Mouse (Mus musculus) olfactory bulb, adult 2 months (tissue): Measurements from ENCODE around the gene Slc12a3.

Experiments used
- CTCF ChIP-seq: fragments of 200-500 bp; IDR thresholded peaks from 2 replicates; pipeline ENCODE4 v1.5.1; 2012; ENCODE audit warnings: low read depth, mild to moderate bottlenecking, low read length, moderate library complexity; ENCODE audit not compliant: insufficient read depth
- POLR2A ChIP-seq: fragments of 200-500 bp; IDR thresholded peaks from 2 replicates; pipeline ENCODE4 v1.6.1; 2012; ENCODE audit warnings: mild to moderate bottlenecking, low read depth, low read length, moderate library complexity; ENCODE audit not compliant: insufficient read depth

- TF ChIP-seq POLR2A (no peak), CTCF (no peak)
These were observed 33.3 kb upstream of the Slc12a3 start for GRCm38 (mm10) chr8:94295687-94296086.
